Mouse (Mus musculus) E14TG2a.4 (cell line): ENCODE results near the gene Il16.

Source experiments
- H3K27me3 ChIP-seq: 2 replicates; pipeline ENCODE4 v1.6.1; 2014; ENCODE audit warnings: low read length, control low read depth; ENCODE audit not compliant: insufficient read depth
- H3K36me3 ChIP-seq: 2 replicates; pipeline ENCODE4 v1.6.1; 2014; ENCODE audit warnings: low read length, control low read depth; ENCODE audit not compliant: insufficient read depth
- H3K4me1 ChIP-seq: replicated peaks from 2 replicates; pipeline ENCODE4 v1.6.1; 2014; ENCODE audit warnings: low read depth, low read length, control low read depth
- H3K4me3 ChIP-seq: replicated peaks from 2 replicates; pipeline ENCODE4 v1.5.1; 2014; ENCODE audit warnings: mild to moderate bottlenecking, low read length
- H3K9me3 ChIP-seq: 2 replicates; pipeline ENCODE4 v1.6.1; 2014; ENCODE audit warnings: low read length, control low read depth
- CTCF ChIP-seq: conservative IDR thresholded peaks from 2 replicates; pipeline ENCODE4 v1.5.1; 2014; ENCODE audit warnings: low read length
- NANOG ChIP-seq: IDR thresholded peaks from 2 replicates; pipeline ENCODE4 v1.6.1; 2014; ENCODE audit warnings: borderline replicate concordance, low read length, mixed read lengths
- POU5F1 ChIP-seq: IDR thresholded peaks from 2 replicates; pipeline ENCODE4 v1.6.1; 2014; ENCODE audit warnings: low read length, borderline replicate concordance

The Il16 gene

DNA sequence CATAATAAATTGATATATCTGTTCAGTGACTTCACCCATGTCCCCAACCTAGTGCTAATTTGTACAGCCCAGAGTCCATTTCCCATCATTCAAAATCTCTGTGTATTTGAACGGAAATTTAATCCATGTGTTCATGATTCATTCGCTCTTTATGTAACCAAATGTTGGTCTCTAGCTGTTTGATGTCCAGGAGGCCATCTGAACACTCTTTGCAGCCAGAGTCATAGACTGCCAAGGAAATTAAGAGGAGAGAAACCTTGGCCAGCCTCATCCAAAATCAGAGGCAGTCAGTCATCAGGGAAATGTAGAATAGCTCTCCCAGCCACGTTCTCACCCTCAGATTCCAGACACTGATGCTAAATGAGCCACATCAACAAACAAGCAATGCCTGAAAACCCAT lies 18.1 kb upstream of the Il16 start:
- Histone ChIP-seq H3K36me3 (no peaks in the 10 kb centered on the region), H3K4me3 (no peak overlapping the region), H3K9me3 (no peaks in the 10 kb centered on the region), H3K27me3 (no peaks in the 10 kb centered on the region; the same call in 1 of the 2 replicates), H3K4me1 (no peaks in the 10 kb centered on the region)
- TF ChIP-seq NANOG, result no peak
- TF ChIP-seq POU5F1, result no peak

DNA sequence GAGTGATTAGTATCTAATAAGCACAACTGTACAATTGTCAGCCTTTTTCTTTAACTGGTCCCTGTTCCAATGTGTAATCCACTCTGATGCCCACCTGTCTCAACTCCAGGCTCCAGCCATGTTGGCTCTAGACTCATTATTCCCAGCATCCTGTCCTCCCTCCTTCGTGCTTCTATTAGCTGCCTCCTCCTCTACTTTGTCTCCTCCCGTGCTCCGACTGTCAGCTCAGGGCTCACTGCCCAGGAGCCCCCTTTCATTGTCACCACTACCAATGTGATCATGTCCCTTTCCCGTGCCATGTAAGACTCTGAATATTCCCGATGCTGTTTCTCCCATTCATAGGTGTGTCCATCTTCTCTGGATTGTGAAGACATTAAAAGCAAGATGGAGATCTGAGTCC lies 16.8 kb upstream of the Il16 start:
- Histone ChIP-seq H3K4me1 (no peaks in the 10 kb centered on the region), H3K36me3 (no peaks in the 10 kb centered on the region), H3K9me3 (no peaks in the 10 kb centered on the region), H3K4me3 (no peak overlapping the region), H3K27me3 (no peaks in the 10 kb centered on the region)
- TF ChIP-seq NANOG (no peak), CTCF (no peak), POU5F1 (no peak)

- Histone ChIP-seq H3K4me1 (peaks cover 2% of the 10 kb centered on the region), H3K9me3 (no peaks in the 10 kb centered on the region), H3K27me3 (peaks cover 3% of the 10 kb centered on the region; the same call in 1 of the 2 replicates), H3K36me3 (no peaks in the 10 kb centered on the region), H3K4me3 (no peak overlapping the region)
- TF ChIP-seq POU5F1, result no peak
- no peak for TF ChIP-seq CTCF
- no peak for TF ChIP-seq NANOG
Observed at GRCm38 (mm10) chr7:83751055-83751454, 5.5 kb upstream of the Il16 start.

- H3K36me3 ChIP-seq, result no peaks in the 10 kb centered on the region
- no peaks in the 10 kb centered on the region for H3K9me3 ChIP-seq
- H3K4me3 ChIP-seq, result no peak overlapping the region
- peaks cover 23% of the 10 kb centered on the region for H3K27me3 ChIP-seq
- peaks cover 14% of the 10 kb centered on the region for H3K4me1 ChIP-seq
- TF ChIP-seq POU5F1, result no peak
- no peak for TF ChIP-seq CTCF
Observed at GRCm38 (mm10) chr7:83748405-83748804, 2.9 kb upstream of the Il16 start.

DNA sequence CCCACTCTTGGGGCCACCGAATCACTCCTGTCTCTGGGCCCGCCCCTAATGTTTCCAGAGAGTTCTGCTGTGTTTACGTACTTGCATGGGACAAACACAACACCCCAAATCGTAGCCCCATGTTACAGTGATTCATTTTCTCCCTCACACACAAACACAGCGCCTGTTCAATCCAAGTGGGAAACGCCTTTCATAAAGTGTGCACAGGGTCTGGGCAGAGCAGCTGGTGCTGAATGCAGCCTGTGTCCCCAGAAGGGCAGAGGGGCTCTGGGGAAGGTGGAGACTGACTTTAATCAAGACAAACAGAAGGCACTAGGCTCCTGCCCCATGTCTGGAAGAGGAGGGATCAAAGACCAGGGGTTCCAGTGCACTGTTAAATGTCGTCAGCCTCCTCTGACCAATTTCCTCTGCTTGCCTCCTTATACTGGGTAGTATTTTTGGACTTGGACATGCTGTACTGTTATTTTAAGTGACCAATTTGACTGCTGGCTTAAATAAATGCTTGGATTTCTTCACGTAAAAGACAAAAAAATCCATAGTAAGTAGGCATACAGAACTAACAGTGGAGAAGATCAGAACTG lies 671 bp upstream of the Il16 start:
- Histone ChIP-seq H3K36me3 (no peaks in the 10 kb centered on the region), H3K9me3 (no peaks in the 10 kb centered on the region), H3K4me3 (peak overlapping the region; percentile 32), H3K4me1 (peaks cover 14% of the 10 kb centered on the region), H3K27me3 (peaks cover 26% of the 10 kb centered on the region)
- TF ChIP-seq NANOG (no peak), CTCF (no peak), POU5F1 (no peak)

GRCm38 (mm10) chr7:83745065-83745412 lies 487 bp downstream of the Il16 start:
- H3K36me3 ChIP-seq, result no peaks in the 10 kb centered on the region
- H3K9me3 ChIP-seq, result no peaks in the 10 kb centered on the region
- no peak overlapping the region; the same call in 1 of the 2 replicates for H3K4me3 ChIP-seq
- no peak for TF ChIP-seq CTCF
- TF ChIP-seq NANOG, result no peak
- TF ChIP-seq POU5F1, result no peak
- peaks cover 26% of the 10 kb centered on the region for H3K27me3 ChIP-seq
- H3K4me1 ChIP-seq, result peaks cover 14% of the 10 kb centered on the region

GRCm38 (mm10) chr7:83744250-83744649 lies 1.3 kb downstream of the Il16 start:
- Histone ChIP-seq H3K4me3 (no peak overlapping the region), H3K36me3 (no peaks in the 10 kb centered on the region), H3K4me1 (peaks cover 21% of the 10 kb centered on the region), H3K9me3 (no peaks in the 10 kb centered on the region), H3K27me3 (peaks cover 26% of the 10 kb centered on the region)
- TF ChIP-seq NANOG (no peak), CTCF (no peak), POU5F1 (no peak)

DNA sequence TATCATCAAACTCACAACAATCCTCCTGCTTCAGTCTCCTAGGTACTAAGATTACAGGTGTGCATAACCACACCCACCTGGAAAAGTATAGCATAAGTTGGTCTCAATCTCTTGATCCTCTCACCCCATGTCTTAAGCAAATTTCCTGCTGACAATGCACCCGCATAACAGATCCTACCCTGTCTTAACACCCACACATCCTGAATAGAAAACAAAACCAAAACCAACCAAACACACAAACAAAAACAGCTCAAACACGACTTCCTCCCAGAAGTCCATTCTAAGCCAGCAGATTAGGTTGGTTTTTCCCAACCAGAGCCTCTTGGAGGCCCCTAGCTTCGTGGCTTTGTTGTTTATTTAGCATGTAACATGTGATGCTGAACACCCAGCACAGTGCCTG lies 2.8 kb downstream of the Il16 start:
- peaks cover 26% of the 10 kb centered on the region for H3K27me3 ChIP-seq
- H3K4me1 ChIP-seq, result peaks cover 31% of the 10 kb centered on the region
- no peaks in the 10 kb centered on the region for H3K9me3 ChIP-seq
- no peaks in the 10 kb centered on the region for H3K36me3 ChIP-seq
- TF ChIP-seq CTCF (no peak), POU5F1 (no peak), NANOG (no peak)
- H3K4me3 ChIP-seq, result no peak overlapping the region

DNA sequence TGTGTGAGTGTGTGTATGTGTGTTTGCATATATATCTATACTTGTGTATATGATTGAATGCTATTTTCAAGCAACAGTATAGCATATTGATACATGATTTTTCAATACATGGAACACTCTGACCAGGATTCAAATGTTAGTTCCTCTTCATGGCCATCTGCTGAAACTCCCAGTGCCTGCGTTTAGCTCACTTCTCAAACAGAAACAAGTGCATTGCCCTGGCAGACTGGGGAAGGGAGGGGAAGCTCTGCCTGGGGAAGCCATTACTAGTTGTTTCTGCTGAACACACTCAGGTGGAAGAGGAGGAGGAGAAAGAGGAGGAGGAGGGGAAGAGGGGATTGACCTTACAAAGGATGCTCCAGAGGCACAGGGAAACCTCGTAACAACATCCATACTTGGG lies 3.5 kb downstream of the Il16 start:
- Histone ChIP-seq H3K4me3 (no peak overlapping the region), H3K36me3 (no peaks in the 10 kb centered on the region), H3K9me3 (no peaks in the 10 kb centered on the region), H3K4me1 (peaks cover 31% of the 10 kb centered on the region), H3K27me3 (peaks cover 32% of the 10 kb centered on the region)
- TF ChIP-seq NANOG (no peak), POU5F1 (no peak), CTCF (no peak)
